Mouse (Mus musculus) neutrophil, adult 5-6 weeks (primary cell): Measurements from ENCODE around the gene Ifitm7. TPM values are rescaled to one million over a fixed set of nuclear protein-coding genes. Genes with fewer than 3 reads are reported as not detected.

ENCODE experiments used
- ATAC-seq: fragments of 151-379, 151-347 bp; 2 replicates; pipeline ENCODE4 v1.8.0; 2017; ENCODE audit warnings: mild to moderate bottlenecking, moderate TSS enrichment; ENCODE audit not compliant: insufficient number of reproducible peaks, poor library complexity, low FRiP score, severe bottlenecking; ENCODE audit errors: extremely low read depth
- total RNA-seq: library from RNA; stranded (forward); fragments of 200-1000 nt; gene quantifications from 2 replicates; pipeline ENCODE4 v1.2.3, GENCODE M21; 2017

Ifitm7 gene
- not detected in 2 replicates for total RNA-seq

DNA sequence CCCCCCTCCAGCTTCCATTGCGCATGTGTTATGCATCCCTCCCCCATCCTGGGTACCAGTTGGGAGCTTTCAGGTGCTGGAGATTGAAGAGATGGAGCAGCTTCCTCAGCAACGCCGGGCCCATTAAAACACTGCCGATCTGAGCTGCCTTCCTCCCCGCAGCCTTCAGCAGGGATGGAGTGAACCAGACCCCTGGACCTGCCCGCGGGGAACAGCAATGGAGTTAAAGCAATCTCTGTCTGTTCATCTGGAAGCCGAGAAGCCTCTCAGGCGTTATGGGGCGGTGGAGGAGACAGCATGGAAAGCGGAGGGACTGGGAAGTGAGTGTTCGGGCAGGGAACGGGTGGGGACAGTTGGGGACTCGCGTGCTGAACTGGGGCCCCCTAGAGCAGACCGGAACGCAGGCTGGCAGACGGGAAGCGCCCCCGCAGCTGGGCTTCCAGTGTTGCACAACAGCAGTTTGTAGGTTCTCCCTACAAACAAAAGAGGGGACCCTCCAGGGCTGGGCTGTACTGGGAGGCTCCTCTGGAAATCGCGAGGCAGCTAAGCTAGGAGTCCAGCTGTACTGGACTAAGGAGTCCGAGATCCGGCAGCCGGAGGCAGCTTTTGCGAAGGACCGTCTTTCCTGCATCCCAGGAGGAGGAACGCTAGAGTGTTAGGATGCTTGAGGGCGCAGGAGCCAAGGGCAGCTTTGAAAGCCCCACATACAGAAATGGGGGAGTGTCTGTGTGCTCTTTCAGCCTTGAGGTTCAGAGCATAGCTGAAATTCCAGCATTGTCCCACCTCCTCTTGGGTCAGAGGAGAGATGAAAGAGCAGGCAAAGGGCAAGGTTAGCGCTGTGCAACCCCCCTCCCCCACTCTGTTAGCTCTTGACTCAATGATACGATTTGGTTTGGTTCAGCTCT is at the start of gene Ifitm7, which contains the start of gene 2900011O08Rik:
Ifitm7 (minus strand) TSS at position 315 of the 905 bp plus-strand sequence.
2900011O08Rik (plus strand) TSS at position 31 of the 905 bp plus-strand sequence.
- no peak for ATAC-seq

DNA sequence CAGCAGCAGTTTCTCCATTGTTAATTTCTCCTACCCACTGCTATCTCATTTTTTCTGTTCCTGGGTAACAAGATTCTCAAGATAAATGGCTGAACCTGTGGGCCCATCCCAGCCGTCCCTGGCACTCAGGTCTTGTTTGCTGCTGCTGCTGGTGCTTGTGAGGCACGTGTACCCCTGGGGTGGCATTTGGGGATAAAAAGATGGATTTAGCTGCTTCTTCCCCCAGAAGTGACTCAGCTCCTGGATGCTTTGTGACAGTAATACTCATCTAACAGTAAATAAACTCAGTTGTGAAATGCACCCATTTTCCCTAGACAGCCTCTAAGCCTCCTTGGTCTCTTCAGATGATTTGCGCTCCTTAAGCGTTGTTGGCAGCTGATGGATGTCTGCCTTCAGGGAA is 46.4 kb upstream of the Ifitm7 start:
- ATAC-seq = no peak

DNA sequence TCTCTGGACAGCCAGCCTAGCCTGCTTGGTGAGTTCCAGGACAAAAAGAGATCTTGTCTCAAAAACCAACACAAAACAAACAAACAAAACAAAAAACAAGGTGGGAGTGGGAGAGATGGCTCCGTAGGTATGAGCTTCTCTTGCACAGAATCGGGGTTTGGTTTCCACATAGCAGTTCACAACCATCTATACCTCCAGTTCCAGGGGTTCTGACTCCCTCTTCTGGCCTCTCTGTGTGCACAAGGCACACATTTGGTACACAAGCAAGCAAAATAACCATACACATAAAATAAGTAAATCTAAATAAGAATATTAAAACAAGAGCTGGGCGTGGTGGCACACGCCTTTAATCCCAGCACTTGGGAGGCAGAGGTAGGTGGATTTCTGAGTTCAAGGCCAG is 44.0 kb upstream of the Ifitm7 start:
- no peak for ATAC-seq

DNA sequence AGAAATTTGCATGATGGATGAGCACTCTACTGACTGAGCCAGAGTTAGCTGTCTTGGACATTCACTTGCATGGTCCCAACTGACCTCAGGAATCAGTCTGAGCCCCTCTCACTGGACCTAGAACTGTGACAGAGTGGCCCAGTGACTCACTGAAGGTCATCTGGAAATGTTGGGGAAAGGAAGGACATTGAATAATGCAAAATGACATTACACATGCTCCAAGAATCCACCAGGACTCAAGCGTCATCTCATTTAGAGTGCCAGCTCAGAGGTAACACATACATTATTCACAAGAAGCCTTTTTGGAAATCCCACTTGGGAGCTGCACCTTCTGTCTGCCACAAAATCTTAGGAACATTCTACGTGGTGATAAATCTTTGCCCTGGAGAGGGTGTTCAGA is 43.2 kb upstream of the Ifitm7 start:
- ATAC-seq = no peak

DNA sequence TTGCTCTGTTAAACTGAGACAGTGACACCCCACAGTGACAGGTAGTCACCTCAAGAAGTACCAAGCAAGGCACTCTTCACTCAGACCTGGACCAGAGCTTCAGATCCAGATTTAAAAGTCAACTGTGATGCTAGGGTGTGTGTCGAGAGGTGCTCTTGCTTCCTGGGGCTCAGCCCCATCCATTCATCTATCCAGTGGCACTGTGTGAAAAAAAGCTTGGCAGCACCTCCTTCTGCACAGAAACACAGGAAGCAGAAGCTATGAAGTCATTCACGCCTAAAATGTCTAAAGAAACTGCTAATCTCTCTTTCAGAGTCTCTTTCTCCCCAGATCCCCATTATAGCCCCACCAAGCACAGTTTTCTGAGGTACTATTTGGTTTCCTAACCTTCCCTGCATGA is 42.4 kb upstream of the Ifitm7 start:
- ATAC-seq = no peak

DNA sequence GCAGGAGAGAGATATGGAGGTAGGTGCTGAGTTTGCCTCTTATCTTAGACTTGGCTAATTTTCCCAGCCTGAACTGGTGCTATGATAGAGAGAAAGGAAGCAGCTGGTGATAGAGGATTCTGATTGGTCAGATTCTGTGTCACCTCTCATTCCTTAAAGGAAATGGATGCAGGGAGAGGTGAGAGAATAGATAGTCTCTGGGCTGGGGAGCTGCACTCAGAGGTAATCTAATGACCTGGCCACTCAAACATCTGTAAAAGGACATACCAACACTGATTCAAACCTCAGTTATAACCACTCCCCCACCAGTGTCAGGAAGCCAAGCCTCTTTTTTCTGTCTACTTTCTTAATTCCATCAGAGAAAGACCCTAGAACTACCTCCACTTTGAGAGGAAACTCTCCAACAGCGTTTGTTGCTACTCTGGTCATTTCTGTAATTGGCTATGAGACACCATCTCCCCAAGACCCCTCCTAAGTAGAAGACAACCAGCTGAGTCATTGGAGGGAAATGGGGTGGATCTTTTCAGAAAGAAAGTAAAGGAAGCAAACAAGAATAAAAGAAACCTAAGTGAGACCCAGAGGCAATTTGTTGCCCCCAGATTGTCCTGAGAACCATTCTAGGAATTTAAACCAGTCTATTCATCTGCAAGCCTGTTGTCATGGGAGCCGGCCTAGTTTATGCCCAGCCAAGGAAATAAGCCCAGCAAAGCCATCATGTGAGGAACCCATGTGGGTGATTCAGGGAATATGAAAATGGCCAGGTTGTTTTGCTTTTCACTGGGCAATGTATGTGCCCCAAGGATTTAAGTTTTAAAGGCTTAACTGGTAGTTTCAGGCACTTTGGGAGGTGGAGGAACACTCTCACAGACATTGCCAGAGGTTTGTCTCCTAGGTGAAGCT is 38.7 kb upstream of the Ifitm7 start:
- ATAC-seq = no peak

DNA sequence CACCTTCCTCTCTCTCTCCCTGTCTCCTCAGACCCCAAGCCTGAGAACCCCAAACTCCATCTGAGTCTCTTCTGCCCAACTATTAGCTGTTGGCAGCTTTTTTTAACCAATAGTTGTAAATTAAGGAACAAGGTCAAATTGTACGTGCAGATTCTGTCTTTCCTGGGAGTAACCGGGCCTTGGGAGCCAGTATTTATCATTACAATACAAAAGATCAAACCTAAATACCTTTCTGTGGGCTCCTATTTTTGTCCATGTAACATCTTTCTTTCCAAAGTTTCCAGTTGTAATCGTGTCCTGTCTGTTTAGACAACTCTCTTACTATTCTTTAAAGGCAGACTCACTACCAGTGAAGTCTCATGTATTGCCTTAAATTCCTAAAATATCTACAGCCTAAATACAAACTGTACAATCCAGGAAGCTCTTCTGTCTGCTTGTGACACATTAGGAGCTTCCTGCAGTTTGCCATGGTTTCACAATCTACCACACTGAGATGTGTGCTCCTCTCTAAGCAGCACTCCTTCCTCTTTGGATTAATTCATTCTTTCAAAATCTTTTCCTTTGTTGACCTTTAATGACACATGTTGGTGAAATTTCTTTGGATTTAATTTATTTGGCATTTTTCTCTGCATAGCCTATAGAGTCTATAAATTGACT is 34.6 kb upstream of the Ifitm7 start:
- ATAC-seq = no peak

DNA sequence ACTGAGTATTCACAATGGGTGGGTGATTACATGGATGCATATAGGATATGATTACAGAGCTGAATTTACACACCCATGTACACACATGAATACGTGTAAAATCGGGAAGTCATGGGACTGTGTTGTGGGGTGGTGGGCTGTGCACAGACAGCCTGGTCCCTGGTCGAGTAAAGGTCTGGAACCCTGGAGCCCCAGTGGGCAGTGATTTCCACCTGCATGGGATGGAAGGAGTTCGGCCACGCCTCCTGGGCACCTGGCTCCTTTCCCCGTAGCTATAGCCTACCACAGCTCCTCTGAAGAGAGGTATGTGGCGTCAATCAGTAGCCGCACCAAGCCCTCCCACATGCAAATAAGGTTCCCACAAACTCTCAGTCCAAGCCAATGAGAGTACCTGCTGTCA is 30.6 kb upstream of the Ifitm7 start:
- no peak for ATAC-seq

DNA sequence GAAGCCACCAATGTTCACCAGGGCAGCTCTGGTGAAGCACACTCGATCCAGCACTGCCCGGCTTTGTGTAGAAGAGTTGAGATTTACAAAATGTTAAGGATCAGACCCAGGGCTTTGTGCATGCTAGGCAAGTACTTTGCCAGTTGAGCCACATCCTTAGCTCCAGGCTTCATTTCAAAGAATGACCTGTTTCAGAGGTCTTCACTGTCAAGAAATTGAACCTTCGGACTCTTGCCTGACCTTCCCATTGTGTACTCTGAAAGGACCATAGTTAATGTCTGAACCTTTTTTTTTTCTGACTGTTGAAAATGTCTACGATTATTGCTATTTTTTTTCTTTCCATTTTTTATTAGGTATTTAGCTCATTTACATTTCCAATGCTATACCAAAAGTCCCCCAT is 23.3 kb upstream of the Ifitm7 start:
- ATAC-seq = no peak

DNA sequence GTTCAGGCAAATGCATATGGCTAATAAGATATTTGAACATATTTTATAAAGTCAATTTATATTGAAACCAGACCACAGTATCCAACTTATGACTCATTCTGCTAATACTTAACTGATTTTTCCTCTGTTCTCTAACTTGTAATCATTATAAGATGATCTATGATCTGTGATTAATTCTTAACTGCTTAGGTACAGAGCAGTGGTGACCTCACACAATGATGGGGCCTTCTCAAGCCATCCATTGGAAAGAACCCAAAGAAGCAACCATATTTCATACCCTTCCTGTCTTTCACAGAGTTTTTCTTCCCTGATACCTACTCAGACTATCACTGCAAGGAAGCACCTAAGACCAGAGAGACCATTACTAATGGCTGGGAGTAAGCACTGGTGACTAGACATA is 22.0 kb upstream of the Ifitm7 start:
- ATAC-seq = no peak

DNA sequence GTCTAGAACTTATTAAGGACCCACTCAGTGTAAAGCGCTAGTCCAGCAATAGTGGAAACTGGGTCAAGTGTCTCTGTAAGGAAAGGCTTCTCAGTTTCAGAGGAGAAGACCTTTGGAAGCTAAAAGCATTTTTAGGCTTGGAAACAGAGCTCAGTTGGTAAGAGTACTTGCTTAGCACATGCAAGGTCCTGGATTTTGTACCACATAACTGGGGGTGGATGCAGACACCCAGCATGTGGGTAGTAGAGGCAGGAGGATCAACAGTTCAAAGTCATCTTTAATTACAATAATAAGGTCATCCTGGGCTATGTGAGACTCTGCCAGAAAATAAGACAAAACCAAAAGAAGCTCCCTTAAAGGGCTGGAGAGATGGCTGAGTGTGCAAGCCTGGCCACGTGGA is 21.4 kb upstream of the Ifitm7 start:
- ATAC-seq = no peak

DNA sequence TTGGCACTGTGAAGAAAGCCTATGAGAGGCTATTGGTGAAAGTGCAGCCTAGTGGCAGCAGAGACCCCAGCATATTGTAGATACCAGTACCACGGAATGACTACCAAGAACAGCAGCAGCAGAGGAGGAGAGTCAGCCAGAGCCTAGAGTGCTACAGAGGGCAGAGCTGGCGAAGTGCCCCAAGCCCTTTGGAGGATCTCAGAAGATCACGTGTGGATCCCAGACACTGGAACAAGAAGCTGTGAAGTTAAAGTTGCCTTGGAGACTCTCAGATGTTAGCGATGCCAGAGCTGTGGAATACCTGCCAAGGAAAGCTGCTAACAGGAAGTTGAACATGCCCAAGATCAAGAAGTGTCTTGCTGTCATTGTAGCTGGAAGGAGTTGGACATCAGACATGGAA is 18.6 kb upstream of the Ifitm7 start:
- no peak for ATAC-seq

DNA sequence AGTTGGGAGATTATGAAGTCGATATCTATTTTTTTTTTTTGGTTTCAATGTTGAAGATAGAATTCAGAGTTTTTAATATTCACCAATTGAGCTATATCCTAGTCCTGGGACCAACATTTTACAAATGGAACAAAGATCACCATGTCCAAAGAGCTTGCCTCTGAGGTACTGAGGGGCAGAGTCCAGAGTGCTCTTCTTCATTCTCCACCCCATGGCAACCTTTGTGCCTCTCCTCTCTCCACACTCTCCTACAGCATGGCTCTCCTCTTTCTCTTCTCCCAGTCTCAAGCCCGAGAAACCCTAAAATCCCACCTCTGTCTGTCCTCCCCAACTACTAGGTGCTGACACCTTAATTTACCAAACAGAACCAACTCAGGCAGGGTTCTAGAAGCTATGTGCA is 18.0 kb upstream of the Ifitm7 start:
- ATAC-seq = no peak

DNA sequence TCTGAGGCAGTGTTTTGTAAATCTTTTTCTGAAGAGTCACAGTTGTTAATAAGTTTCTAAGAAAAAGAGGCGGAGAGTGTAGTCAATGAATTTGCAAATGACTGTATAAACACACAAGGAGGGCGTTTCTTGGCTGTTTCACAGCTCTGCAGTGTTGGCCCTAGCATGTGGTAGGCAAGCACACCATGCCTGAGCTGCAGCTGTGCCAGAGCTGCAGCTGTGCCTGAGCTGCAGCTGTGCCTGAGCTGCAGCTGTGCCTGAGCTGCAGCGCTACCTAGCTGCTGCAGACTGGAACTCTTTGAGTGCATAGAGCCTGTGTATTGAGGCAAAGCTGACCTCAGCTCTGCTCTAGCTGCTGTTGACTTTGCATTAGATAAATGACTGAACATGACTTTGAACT is 17.5 kb upstream of the Ifitm7 start:
- no peak for ATAC-seq

DNA sequence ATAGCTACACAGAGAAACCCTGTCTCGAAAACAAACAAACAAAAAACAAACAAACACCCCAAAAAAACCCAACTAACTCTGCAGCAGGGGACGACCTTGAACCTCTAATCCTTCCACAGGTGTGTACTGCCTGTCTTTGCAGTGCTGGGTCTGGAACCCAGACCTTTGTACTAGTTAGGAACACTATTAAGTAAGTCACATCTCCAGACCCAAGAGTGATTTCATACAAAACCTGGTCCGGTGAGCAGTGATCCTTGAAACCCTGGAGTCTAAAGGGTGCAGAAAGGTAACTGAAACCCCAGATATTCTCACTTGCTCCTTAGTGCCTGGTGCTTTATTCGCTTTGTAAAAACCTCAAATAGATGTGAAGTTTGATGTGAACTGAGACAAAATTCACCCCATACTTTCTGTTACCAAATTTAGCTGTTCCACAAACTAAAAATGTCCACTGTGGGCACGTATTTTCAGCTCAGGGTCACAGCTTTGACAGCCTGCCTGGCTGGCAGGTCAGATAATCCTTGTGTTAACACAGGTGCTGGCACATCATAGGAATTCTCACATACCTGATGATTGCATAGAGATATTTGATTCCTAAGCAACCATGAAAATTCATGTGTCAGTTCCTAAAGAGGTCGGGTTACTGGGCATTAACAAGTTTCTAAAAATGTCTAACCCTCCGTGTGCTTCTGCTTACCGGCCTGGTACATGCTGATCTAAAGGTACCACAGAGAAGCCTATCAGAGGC is 16.9 kb upstream of the Ifitm7 start:
- ATAC-seq = no peak

DNA sequence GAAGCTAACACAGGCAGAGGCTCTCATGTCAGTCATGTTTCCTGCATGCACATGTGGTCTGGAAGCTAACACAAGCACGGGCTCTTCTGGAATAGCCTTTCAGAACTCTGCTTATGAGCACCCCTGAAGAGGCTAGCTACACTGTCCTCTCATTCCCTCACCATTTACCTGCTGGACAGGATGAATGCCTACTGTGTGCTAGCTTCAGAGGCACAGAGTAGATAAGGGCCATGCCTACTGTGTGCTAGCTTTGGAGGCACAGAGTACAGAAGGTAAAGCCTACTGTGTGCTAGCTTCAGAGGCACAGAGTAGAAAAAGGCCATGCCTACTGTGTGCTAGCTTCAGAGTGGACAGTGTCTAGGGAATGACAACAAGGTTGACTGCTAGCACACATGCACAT is 7.8 kb upstream of the Ifitm7 start:
- ATAC-seq = no peak

DNA sequence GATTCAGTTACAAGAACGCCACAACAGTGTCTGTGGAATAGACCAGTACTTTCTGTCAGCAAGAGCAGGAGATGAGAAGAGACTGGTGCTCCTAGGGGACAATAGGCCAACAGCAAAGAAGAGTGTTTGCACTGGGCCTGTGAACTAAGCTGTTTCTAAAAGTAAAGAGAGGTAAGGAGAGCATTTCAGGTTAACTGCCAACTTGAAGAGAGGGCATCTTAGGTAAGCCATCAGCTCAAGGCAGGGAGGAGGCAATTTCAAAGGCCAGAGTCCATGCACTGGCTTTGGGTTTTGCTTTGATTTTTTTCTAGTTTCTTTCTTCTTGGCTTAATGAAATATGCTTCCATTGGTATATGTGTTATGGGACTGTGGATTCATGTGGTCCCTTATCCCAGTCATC is 7.4 kb upstream of the Ifitm7 start:
- ATAC-seq = no peak

DNA sequence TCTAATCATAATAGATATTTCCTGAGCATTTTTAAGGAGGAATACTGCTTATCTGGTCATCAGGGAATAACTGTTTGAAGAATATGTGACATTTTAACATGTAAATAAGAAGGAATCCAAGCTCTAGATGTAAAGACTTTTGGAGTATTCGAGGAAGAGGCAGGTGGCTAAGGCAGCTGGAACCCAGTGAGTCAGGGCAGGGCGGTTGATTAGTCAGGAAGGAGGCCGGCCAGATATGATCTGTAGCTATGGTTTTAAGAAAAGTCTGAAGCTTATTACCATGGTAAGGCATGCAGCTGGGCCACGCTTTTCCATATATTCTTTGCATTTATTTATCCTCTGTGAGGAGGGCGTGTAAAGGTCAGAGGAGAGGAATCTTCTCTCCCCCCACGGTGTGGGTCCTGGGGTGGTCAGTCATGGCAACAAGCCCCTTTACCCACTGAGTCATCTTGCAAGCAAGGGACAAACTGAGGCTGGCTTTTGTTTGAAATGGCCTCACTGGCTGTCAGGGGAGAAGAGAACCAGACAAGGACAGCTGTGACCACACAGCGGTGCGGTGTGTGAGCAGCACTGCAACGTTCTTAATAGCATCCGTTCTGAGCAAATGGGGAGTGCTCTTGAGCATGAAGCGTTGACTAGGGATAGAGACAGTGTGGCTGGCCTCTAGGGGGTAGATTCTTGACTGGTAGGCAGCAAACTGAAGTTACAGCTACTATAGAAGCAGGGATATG is 6.0 kb upstream of the Ifitm7 start:
- ATAC-seq = no peak
